Mouse (Mus musculus) heart, postnatal 0 days (tissue): Measurements from ENCODE around the gene Sh2b2.

Experiments used
- CTCF ChIP-seq: IDR thresholded peaks from 2 replicates; pipeline ENCODE4 v1.5.1; 2016; ENCODE audit warnings: antibody characterized with exemption, control low read depth, low read depth
- EP300 ChIP-seq: IDR thresholded peaks from 2 replicates; pipeline ENCODE4 v1.6.1; 2016; ENCODE audit warnings: antibody characterized with exemption, low read depth

- peak; percentile 70 for TF ChIP-seq CTCF
- no peak for TF ChIP-seq EP300
Observed at GRCm38 (mm10) chr5:136281351-136281750, 35.0 kb upstream of the Sh2b2 start.
